Mouse (Mus musculus) erythroid progenitor cell, adult 5-6 weeks (primary cell): ENCODE measurements around the gene Nppa. TPM values are rescaled to one million over a fixed set of nuclear protein-coding genes. Genes with fewer than 3 reads are reported as not detected.
A peak's percentile ranks its signal among the peaks of the same experiment; 100 is the strongest.
"Not testable (repeated sequence)": the region's sequence is repeated elsewhere in the genome, so short reads cannot be mapped to it uniquely, and the experiment has no call there.

Experiments used
- ATAC-seq: replicated peaks from 2 replicates; pipeline ENCODE4 v1.8.0; 2016; ENCODE audit warnings: moderate number of reproducible peaks, mild to moderate bottlenecking, moderate TSS enrichment, inconsistent platforms; ENCODE audit not compliant: poor library complexity, low FRiP score, severe bottlenecking
- total RNA-seq, 2 experiments: library from RNA; stranded (forward) in 1 of 2; stranded (reverse) in 1 of 2; fragments of 150-400 nt in 1 of 2; fragments of 186-747, 209-891 nt in 1 of 2; gene quantifications; 2 replicates each; pipeline versions ENCODE4 v1.2.3 to v1.2.4; 2015 to 2017; ENCODE audit warnings: low replicate concordance in 2 of 2

Nppa gene
- total RNA-seq, 2 experiments from 2014 or later = not detected

GRCm38 (mm10) chr4:148044113-148044512, 43.6 kb downstream of the Nppa start:
- ATAC-seq = 0 out of 2 replicates have a peak, but pooled peaks have one; percentile 23

GRCm38 (mm10) chr4:148046450-148047031, 46.0 kb downstream of the Nppa start:
- peak; percentile 74 for ATAC-seq

DNA sequence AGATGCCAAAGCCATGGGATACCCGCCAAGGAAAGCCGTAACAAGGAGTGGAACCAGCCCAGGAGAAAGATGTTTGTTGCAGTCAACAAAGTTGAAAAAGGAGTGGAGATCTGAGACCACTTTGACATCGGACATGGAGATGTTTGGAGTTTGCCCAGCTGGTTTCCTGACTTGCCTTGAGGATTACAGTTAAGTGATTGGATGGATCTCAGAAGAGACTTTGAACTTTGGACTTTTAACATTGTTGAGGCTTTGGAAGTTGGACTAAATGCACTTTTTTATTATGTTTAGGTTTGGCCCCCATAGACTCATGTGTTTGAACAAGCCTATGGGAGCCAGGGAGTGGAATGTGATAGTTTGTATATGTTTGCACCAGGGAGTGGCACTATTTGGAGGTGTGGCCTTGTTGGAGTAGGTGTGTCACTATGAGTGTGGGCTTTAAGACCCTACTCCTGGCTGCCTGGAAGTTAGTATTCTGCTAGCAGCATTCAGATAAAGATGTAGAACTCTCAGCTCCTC, 49.9 kb downstream of the Nppa start:
- ATAC-seq = not testable (repeated sequence)

DNA sequence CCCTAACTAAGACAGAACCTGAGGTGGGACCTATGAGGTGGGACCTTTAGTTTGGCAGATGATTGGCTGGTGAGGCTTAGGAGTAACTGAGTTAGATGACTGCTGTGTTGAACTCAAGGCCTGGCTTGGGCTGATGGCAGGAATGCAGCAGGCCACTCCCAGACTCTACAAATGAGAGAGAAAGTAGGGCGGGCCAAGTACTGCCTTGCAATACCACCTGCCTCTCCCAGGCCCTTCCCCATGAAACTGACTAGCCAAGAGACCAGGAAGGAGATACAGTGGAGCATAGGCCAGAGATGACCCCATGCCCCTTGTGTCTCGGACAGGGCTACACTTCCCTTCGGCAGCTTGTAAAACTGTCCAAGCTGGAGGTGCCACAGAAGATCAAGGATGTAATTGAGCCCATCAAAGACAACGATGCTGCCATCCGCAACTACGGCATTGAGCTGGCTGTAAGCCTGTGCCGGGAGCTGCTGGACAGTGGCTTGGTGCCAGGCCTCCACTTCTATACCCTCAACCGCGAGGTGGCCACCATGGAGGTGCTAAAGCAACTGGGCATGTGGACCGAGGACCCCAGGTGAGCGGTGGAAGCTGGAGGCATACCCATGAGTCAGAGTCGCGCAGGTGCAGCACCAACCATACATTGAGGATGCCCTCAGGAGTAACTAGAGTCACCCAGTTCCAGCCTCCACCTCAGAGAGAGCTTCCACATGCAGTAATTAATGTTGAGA, 50.7 kb downstream of the Nppa start:
- ATAC-seq = no peak

Other genes with a start within 250 kb of the Nppa start
- 7.2 and 20.1 TPM in 2 replicates for gene Zfp984, start 190.9 kb upstream of the Nppa start, total RNA-seq (2015; ENCODE audit: low replicate concordance)
- 6.8 and 12.9 TPM in 2 replicates for gene Zfp984, start 190.9 kb upstream of the Nppa start, total RNA-seq (2017; ENCODE audit: low replicate concordance)
- 0.84 and 3.2 TPM in 2 replicates for gene Zfp933, start 152.4 kb upstream of the Nppa start, total RNA-seq (2015; ENCODE audit: low replicate concordance)
- gene Zfp933, start 152.4 kb upstream of the Nppa start, total RNA-seq (2017; ENCODE audit: low replicate concordance) = 0.98 and 3.0 TPM in 2 replicates
- 134 and 157 TPM in 2 replicates for gene Miip, start 131.9 kb upstream of the Nppa start, total RNA-seq (2015; ENCODE audit: low replicate concordance)
- 131 and 165 TPM in 2 replicates for gene Miip, start 131.9 kb upstream of the Nppa start, total RNA-seq (2017; ENCODE audit: low replicate concordance)
- gene Fv1, start 131.7 kb upstream of the Nppa start, total RNA-seq (2015; ENCODE audit: low replicate concordance) = 16.8 and 35.3 TPM in 2 replicates
- gene Fv1, start 131.7 kb upstream of the Nppa start, total RNA-seq (2017; ENCODE audit: low replicate concordance) = 29.4 and 35.8 TPM in 2 replicates
- 15.1 and 18.0 TPM in 2 replicates for gene Mfn2, start 96.0 kb upstream of the Nppa start, total RNA-seq (2015; ENCODE audit: low replicate concordance)
- 6.8 and 17.8 TPM in 2 replicates for gene Mfn2, start 96.0 kb upstream of the Nppa start, total RNA-seq (2017; ENCODE audit: low replicate concordance)
- 3.6 and 5.9 TPM in 2 replicates for gene Plod1, start 64.0 kb upstream of the Nppa start, total RNA-seq (2015; ENCODE audit: low replicate concordance)
- 4.8 and 5.5 TPM in 2 replicates for gene Plod1, start 64.0 kb upstream of the Nppa start, total RNA-seq (2017; ENCODE audit: low replicate concordance)
- gene 2510039O18Rik, start 59.8 kb upstream of the Nppa start, total RNA-seq (2015; ENCODE audit: low replicate concordance) = 19.3 and 20.5 TPM in 2 replicates
- 17.7 and 18.9 TPM in 2 replicates for gene 2510039O18Rik, start 59.8 kb upstream of the Nppa start, total RNA-seq (2017; ENCODE audit: low replicate concordance)
- not detected in 2 replicates for gene Nppb, start 14.9 kb upstream of the Nppa start, total RNA-seq (2015; ENCODE audit: low replicate concordance)
- not detected in 2 replicates for gene Nppb, start 14.9 kb upstream of the Nppa start, total RNA-seq (2017; ENCODE audit: low replicate concordance)
- 1.3 and 2.5 TPM in 2 replicates for gene Clcn6, start 38.1 kb downstream of the Nppa start, total RNA-seq (2015; ENCODE audit: low replicate concordance)
- gene Clcn6, start 38.1 kb downstream of the Nppa start, total RNA-seq (2017; ENCODE audit: low replicate concordance) = 1.7 and 2.7 TPM in 2 replicates
- 5.8 and 8.0 TPM in 2 replicates for gene Mthfr, start 38.4 kb downstream of the Nppa start, total RNA-seq (2015; ENCODE audit: low replicate concordance)
- gene Mthfr, start 38.4 kb downstream of the Nppa start, total RNA-seq (2017; ENCODE audit: low replicate concordance) = 2.0 and 7.1 TPM in 2 replicates
- gene Agtrap, start 87.3 kb downstream of the Nppa start, total RNA-seq (2015; ENCODE audit: low replicate concordance) = 4.6 and 5.8 TPM in 2 replicates
- 3.6 and 4.1 TPM in 2 replicates for gene Agtrap, start 87.3 kb downstream of the Nppa start, total RNA-seq (2017; ENCODE audit: low replicate concordance)
- 11.5 and 20.5 TPM in 2 replicates for gene Mad2l2, start 129.7 kb downstream of the Nppa start, total RNA-seq (2015; ENCODE audit: low replicate concordance)
- gene Mad2l2, start 129.7 kb downstream of the Nppa start, total RNA-seq (2017; ENCODE audit: low replicate concordance) = 0.30 and 5.5 TPM in 2 replicates
- gene Draxin, start 130.0 kb downstream of the Nppa start, total RNA-seq (2015; ENCODE audit: low replicate concordance) = 0.42 TPM in 1 of 2 replicates, not detected in the other
- not detected in 2 replicates for gene Draxin, start 130.0 kb downstream of the Nppa start, total RNA-seq (2017; ENCODE audit: low replicate concordance)
- 3.2 TPM in 1 of 2 replicates, not detected in the other for gene Fbxo6, start 151.4 kb downstream of the Nppa start, total RNA-seq (2015; ENCODE audit: low replicate concordance)
- gene Fbxo6, start 151.4 kb downstream of the Nppa start, total RNA-seq (2017; ENCODE audit: low replicate concordance) = 2.1 TPM in 1 of 2 replicates, not detected in the other
- gene Fbxo44, start 159.8 kb downstream of the Nppa start, total RNA-seq (2015; ENCODE audit: low replicate concordance) = 1.1 TPM in 1 of 2 replicates, not detected in the other
- not detected in 2 replicates for gene Fbxo44, start 159.8 kb downstream of the Nppa start, total RNA-seq (2017; ENCODE audit: low replicate concordance)
- not detected in 2 replicates for gene Fbxo2, start 159.9 kb downstream of the Nppa start, total RNA-seq (2015; ENCODE audit: low replicate concordance)
- gene Fbxo2, start 159.9 kb downstream of the Nppa start, total RNA-seq (2017; ENCODE audit: low replicate concordance) = not detected in 2 replicates